Mouse (Mus musculus): ENCODE measurements around the gene Ptprn2.
A peak's percentile ranks its signal among the peaks of the same experiment; 100 is the strongest.

DNA sequence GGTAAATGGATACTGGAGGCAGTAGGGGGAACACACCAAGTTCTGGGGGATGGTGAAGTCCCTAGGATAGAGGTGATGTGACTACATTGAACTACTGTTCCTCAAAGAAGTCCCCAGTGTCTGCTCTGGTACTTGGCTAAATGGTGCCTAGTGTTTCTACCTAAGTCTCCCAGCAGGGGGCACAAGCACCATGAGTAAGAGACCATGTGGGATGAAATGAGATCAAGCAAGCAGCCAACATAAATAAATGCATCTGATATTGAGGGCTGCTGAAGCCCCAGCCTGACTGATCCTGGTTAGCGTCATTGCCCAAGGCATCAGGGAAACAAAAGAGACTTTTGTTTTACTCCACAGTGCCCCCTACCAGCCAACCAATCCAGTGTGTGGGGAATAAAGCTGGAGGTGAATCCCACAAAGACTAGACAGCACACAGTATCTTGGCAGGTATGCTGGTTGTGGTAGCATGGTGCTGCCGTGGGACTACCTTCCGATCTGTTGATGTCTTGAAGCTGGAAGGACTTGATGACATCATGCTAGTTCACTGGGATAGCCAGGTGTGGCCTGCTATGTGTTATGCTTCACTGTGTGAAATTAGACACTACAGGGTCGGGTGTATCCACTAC lies 163.2 kb downstream of the Ptprn2 start:
- no peak for TF ChIP-seq IRF4 (IDR thresholded peaks at IDR 0.05; ENCODE audit: low read depth, low read length)
- peak; percentile 65 to 75 for TF ChIP-seq CTCF (conservative IDR thresholded peaks at IDR 0.05 in 1 of 2, IDR thresholded peaks at IDR 0.05 in 1 of 2; ENCODE audit: low read depth in 2 of 2, low read length in 2 of 2)
- TF ChIP-seq POLR2AphosphoS2 (IDR thresholded peaks at IDR 0.05; ENCODE audit: low read depth, low read length), result no peak
